Mouse (Mus musculus): ENCODE measurements around the gene Tprgl. TPM values are rescaled to one million over a fixed set of nuclear protein-coding genes. Genes with fewer than 3 reads are reported as not detected.
A peak's percentile ranks its signal among the peaks of the same experiment; 100 is the strongest.

Gene Tprgl
- total RNA-seq (2012; rRNA removed) (43.5 and 49.3 TPM in 2 replicates), polyA plus RNA-seq (2012; ENCODE audit: insufficient read depth in 1 of 2, insufficient read length in 2 of 2, low read depth in 1 of 2, low replicate concordance in 2 of 2, missing spikeins in 1 of 2) (100 to 1,000 TPM in 1 of 2 experiments, 10 to 100 TPM in 1; 67.4 to 163 TPM)

DNA sequence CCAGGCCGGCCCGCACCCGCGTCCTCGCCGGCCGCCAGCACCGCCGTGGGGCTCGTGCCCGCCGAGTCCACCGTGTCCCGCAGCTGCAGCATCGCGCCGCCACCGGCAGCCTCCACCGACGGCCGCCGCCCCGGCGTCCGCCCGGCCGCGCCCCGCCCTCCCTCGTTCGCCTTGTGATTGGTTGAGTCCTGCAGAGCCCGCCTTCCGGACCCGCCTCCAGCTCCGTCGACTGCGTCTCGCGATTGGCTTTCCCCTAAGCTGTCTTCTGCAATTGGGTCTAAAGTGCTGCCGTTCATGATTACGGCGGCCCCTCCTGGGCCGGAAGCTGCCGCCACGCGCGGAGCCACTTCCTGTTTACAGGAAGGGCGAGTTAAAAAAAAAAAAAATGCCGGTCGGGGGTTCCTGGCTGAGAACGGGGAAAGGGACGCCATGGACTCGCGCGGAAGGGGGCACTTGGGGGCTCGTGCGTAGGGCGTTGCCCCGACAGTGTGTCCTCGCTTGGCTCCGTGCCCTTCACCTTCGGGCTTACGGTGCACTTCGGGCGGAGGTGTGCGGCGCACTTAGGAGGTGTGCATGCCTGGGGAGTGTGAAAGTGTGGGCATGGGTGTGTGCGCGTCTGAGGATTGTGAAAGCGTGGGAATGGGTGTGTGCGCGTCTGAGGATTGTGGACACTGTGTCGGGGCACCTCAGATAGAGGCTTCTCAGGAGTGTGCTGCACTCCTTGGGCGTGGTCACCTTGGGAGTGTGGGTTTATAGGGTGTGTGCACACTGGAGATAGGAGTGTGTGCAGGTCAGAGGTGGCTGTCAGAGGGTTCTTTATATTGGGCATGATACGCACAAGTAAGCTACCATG lies at the start of gene Tprgl:
Gene Tprgl, minus strand, starts transcription at position 129 of the 853 bp plus-strand sequence.
- H3K36me3 ChIP-seq (ENCODE audit: control insufficient read depth in 1 of 2, insufficient read depth in 2 of 2, low read length in 2 of 2): peaks cover 2 to 6% of the 10 kb centered on the region in 2 experiments; a peak in 2 of 4 replicates

DNA sequence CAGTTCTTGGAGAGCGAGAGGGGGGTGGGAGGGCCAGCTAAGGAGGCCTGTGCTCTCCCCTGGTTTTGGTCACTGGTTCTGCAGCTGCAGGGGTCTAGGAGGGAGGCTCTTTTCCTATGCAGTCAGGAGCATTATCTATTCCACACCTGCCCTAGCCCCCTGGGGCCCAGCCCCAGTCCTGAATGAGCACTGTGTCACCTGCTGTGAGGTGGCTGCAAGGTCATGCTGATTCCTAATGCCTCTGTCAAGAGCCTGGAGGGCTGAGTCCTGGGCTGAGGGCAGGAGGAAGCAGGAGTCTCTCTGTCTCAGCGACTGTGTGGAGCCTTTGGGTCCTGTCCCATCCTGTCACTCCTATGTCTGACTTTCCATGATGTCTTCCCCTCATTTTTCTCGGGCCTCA lies 49.4 kb upstream of the Tprgl start:
- H3K9ac ChIP-seq (ENCODE audit: control insufficient read depth, low read depth, low read length, poor library complexity, severe bottlenecking): no peak overlapping the region
- TF ChIP-seq TCF12 (IDR thresholded peaks at IDR 0.05; ENCODE audit: low read depth, low read length) (no peak), ETS1 (IDR thresholded peaks at IDR 0.05; ENCODE audit: low read depth, low read length) (no peak), SIN3A (IDR thresholded peaks at IDR 0.05; ENCODE audit: low read length) (no peak), TBP (IDR thresholded peaks at IDR 0.05; ENCODE audit: low read depth, low read length) (no peak), MXI1 (IDR thresholded peaks at IDR 0.05; ENCODE audit: low read depth, low read length) (no peak)
- H3K4me3 ChIP-seq (ENCODE audit: control insufficient read depth in 1 of 2, insufficient read depth in 1 of 2, low read depth in 2 of 2, low read length in 2 of 2): no peak overlapping the region
- no peaks in the 10 kb centered on the region for H3K9me3 ChIP-seq (replicated peaks; ENCODE audit: insufficient read depth, low read length)
- no peaks in the 10 kb centered on the region for H3K79me2 ChIP-seq (ENCODE audit: control insufficient read depth, insufficient read depth, low read length, poor library complexity)
- H3K36me3 ChIP-seq (ENCODE audit: control insufficient read depth in 1 of 2, insufficient read depth in 2 of 2, low read length in 2 of 2): no peaks in the 10 kb centered on the region
- no peak for DNase-seq (ENCODE audit: low read depth, low spot score)
- H3K27me3 ChIP-seq (ENCODE audit: control insufficient read depth in 1 of 2, insufficient read depth in 2 of 2, low read length in 2 of 2): no peaks in the 10 kb centered on the region
- no peak overlapping the region for H3K27ac ChIP-seq (ENCODE audit: control insufficient read depth, low read depth, low read length)
- no peaks in the 10 kb centered on the region for H3K4me1 ChIP-seq (ENCODE audit: control insufficient read depth in 1 of 2, insufficient read depth in 2 of 2, low read length in 2 of 2)

More for the DNA sequence above, at the start of gene Tprgl:
- Histone ChIP-seq H3K9ac (ENCODE audit: control insufficient read depth, low read depth, low read length, poor library complexity, severe bottlenecking) (peak within 1 kb of the TSS; percentile 88), H3K4me3 (ENCODE audit: control insufficient read depth in 1 of 2, insufficient read depth in 1 of 2, low read depth in 2 of 2, low read length in 2 of 2) (peak within 1 kb of the TSS; percentile 86 to 91), H3K27me3 (ENCODE audit: control insufficient read depth in 1 of 2, insufficient read depth in 2 of 2, low read length in 2 of 2) (no peaks in the 10 kb centered on the region), H3K27ac (ENCODE audit: control insufficient read depth, low read depth, low read length) (peak within 1 kb of the TSS; percentile 85), H3K4me1 (ENCODE audit: control insufficient read depth in 1 of 2, insufficient read depth in 2 of 2, low read length in 2 of 2) (peaks cover 0 to 4% of the 10 kb centered on the region in 2 experiments; a peak in 2 of 4 replicates), H3K79me2 (ENCODE audit: control insufficient read depth, insufficient read depth, low read length, poor library complexity) (peaks cover 3% of the 10 kb centered on the region), H3K9me3 (replicated peaks; ENCODE audit: insufficient read depth, low read length) (no peaks in the 10 kb centered on the region)
- TF ChIP-seq ELF1 (IDR thresholded peaks at IDR 0.05; ENCODE audit: low read depth, low read length): peak; percentile 83
- TF ChIP-seq MAX (IDR thresholded peaks at IDR 0.05; ENCODE audit: low read length): 0 out of 2 replicates have a peak, but pooled peaks have one; percentile 3
- TF ChIP-seq ETS1 (IDR thresholded peaks at IDR 0.05; ENCODE audit: low read depth, low read length): 0 out of 2 replicates have a peak, but pooled peaks have one; percentile 27
- TF ChIP-seq USF2 (IDR thresholded peaks at IDR 0.05; ENCODE audit: borderline replicate concordance in 1 of 2, insufficient read depth in 1 of 2, low read depth in 1 of 2, low read length in 2 of 2): no peak
- TF ChIP-seq POLR2AphosphoS5 (IDR thresholded peaks at IDR 0.05; ENCODE audit: borderline replicate concordance, low read depth, low read length): no peak
- 0 out of 2 replicates have a peak, but pooled peaks have one; percentile 11 for TF ChIP-seq BHLHE40 (IDR thresholded peaks at IDR 0.05; ENCODE audit: borderline replicate concordance, low read depth, low read length)
- TF ChIP-seq MAZ (IDR thresholded peaks at IDR 0.05; ENCODE audit: low read depth, low read length): 0 out of 2 replicates have a peak, but pooled peaks have one; percentile 40
- 0 out of 2 replicates have a peak, but pooled peaks have one; percentile 60 for TF ChIP-seq MYC (IDR thresholded peaks at IDR 0.05; ENCODE audit: low read depth, low read length)
- peak; percentile 85 for TF ChIP-seq HCFC1 (IDR thresholded peaks at IDR 0.05; ENCODE audit: low read depth, low read length)
- no peak for TF ChIP-seq JUND (IDR thresholded peaks at IDR 0.05; ENCODE audit: low read depth, low read length)
- TF ChIP-seq MXI1 (IDR thresholded peaks at IDR 0.05; ENCODE audit: low read depth, low read length): peak; percentile 88
- TF ChIP-seq NELFE (IDR thresholded peaks at IDR 0.05; ENCODE audit: low read depth, low read length): peak; percentile 62
- no peak for TF ChIP-seq MAFK (IDR thresholded peaks at IDR 0.05; ENCODE audit: borderline replicate concordance, low read depth, low read length)
- TF ChIP-seq TCF12 (IDR thresholded peaks at IDR 0.05; ENCODE audit: low read depth, low read length): peak; percentile 67
- peak; percentile 92 for TF ChIP-seq SIN3A (IDR thresholded peaks at IDR 0.05; ENCODE audit: low read length)
- TF ChIP-seq TBP (IDR thresholded peaks at IDR 0.05; ENCODE audit: low read depth, low read length): no peak
- peak; percentile 38 to 55; a peak in 3 of 4 replicates for TF ChIP-seq EP300 (IDR thresholded peaks at IDR 0.05; ENCODE audit: low read depth in 1 of 2, low read length in 2 of 2)
- peak; percentile 44; the same call in 1 of the 2 replicates for TF ChIP-seq CHD2 (IDR thresholded peaks at IDR 0.05; ENCODE audit: low read length)
- TF ChIP-seq ZNF384 (IDR thresholded peaks at IDR 0.05; ENCODE audit: low read depth, low read length): peak; percentile 96
- peak; percentile 51; the same call in 1 of the 2 replicates for TF ChIP-seq KAT2A (conservative IDR thresholded peaks at IDR 0.05; ENCODE audit: low read depth, low read length)
- TF ChIP-seq USF1 (IDR thresholded peaks at IDR 0.05; ENCODE audit: low read depth, low read length): no peak
- TF ChIP-seq POLR2A (IDR thresholded peaks at IDR 0.05; ENCODE audit: control insufficient read depth in 1 of 2, insufficient read depth in 1 of 2, low read depth in 1 of 2, low read length in 2 of 2, poor library complexity in 1 of 2): peak; percentile 39 to 91; a peak in 3 of 4 replicates
- 0 out of 2 replicates have a peak, but pooled peaks have one; percentile 15 for TF ChIP-seq RCOR1 (IDR thresholded peaks at IDR 0.05; ENCODE audit: low read depth, low read length)
- TF ChIP-seq TAL1 (IDR thresholded peaks at IDR 0.05; ENCODE audit: low read length): peak; percentile 66
- TF ChIP-seq GATA1 (IDR thresholded peaks at IDR 0.05; ENCODE audit: low read depth, low read length): peak; percentile 48; the same call in 1 of the 2 replicates
- TF ChIP-seq MYB (IDR thresholded peaks at IDR 0.05; ENCODE audit: low read depth, low read length): no peak
- DNase-seq (ENCODE audit: low read depth, low spot score): peak; percentile 97
